Mouse (Mus musculus) adrenal gland, adult 2 months (tissue): ENCODE measurements at regions not wholly inside any gene's neighbourhood (a gene's known extent, or its start where the extent isn't known, plus 50 kb on each side); places are given as distances from the start of the nearest gene placed in this dataset.
"Not testable (repeated sequence)": the region's sequence is repeated elsewhere in the genome, so short reads cannot be mapped to it uniquely, and the experiment has no call there.

Source experiments
- DNase-seq: peaks from one replicate; pipeline ENCODE4 v3.0.0; 2021

DNA sequence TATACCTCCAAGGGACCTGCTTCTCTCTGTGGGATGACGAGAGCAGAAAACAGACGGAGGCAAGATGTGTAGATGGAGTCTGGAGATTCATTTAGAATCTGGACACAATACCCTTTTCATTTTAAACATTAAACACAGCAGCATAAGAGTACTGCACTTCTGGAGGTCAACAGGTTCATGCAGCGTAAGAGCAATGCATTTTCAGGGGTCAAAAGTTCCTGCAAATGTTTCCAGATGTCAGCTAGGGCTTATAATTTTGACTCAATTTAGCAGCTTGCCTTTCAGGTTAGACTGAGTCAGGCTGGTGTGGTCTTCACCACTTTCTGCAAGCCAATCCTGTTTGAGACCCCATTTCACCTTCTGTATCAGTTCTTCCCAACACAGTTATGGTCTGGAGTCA is 277.9 kb downstream of the Hace1 start:
- no peak for DNase-seq

DNA sequence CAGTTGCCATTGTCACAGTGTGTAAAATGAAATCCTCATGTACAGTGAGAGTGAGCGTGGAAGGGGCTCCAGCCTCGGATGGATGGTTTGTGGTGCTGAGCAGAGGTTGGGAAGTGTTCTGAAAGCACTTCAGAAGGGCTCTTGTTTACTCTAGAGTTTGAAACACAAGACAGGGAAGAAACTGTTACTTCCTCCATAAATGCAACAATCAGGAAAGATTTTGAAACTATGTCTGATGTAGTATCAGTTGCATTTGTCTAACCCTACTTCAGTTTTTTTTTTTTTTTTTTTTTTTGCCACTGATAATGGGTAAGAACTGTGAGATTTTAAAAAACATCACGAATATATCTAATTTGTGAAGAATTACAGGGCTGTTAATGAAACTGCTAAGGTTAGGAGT is 281.5 kb downstream of the Hace1 start:
- DNase-seq = no peak

DNA sequence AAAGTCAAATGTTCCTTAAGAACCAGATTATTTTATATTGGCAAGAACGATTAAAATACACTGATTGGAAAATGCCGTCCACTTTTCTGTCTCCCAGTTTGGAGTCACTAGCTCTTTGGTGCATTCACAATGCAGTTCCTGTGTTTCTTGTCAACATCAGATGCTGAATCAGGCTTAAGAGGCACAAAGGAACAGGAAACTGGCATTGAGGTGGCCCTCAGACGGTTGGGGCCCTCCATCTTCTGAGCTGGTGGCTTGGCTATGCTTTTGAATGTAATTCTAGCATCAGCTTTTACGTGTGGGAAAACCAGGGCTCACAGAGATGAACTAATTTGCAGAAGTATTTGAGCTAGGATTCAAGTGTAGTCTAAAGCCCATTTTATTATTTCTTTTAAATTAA is 282.3 kb downstream of the Hace1 start:
- DNase-seq = no peak

DNA sequence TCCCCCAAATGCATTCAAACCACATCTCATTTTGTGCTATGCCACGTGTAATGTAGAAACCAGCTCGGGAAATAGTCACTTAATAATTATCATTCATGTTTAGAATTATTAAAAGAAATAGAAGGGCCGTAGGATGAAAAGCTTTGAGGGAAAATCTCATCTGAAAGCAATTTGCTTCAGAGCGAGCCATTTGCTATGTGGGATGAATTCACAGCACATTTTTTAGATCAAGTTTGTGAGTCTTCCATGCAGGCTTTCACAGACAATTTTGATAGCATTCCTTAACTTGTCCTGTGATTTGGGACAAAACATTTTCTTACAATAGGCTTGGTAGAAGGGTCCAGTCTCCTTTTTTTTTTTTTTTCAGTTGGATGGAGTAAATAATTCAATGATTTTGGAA is 283.1 kb downstream of the Hace1 start:
- DNase-seq = no peak

DNA sequence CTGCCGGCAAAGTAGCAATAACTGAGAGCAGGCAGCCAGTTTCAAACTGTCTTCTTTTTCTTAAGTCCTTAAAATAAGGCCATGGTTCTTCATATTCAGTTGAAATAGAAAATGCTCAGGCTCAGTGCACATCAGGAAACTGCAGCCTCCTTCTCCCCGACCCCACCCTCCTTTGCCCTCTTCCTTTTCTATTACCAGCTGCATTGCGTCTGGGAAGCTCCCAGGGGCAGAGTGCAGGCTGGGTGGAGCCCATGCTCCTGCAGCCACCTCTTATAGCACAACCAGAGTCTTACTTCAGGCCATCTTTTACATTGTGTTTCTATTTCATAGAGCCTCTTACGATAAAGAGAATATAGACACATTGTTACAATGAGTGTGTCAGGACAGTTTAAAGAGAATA is 288.2 kb downstream of the Hace1 start:
- no peak for DNase-seq

DNA sequence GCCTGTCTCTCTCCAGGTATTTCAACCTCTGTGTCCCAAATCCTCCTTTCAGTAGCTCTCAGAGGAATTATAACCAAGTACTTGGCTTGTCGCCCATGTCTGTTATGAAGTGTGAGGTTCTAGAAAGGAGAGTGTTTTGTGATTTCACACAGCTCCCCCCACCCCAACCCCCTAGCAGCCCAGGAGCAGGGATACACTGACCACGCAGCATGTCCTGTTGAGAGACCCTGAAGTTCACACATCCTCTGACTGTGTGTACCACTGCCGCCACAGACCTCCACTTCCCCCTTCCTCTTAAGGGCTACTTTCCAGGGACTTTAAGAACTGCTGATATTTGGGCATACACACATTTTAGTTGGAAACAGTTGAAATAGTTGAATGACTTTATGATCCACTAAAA is 289.2 kb downstream of the Hace1 start:
- no peak for DNase-seq

DNA sequence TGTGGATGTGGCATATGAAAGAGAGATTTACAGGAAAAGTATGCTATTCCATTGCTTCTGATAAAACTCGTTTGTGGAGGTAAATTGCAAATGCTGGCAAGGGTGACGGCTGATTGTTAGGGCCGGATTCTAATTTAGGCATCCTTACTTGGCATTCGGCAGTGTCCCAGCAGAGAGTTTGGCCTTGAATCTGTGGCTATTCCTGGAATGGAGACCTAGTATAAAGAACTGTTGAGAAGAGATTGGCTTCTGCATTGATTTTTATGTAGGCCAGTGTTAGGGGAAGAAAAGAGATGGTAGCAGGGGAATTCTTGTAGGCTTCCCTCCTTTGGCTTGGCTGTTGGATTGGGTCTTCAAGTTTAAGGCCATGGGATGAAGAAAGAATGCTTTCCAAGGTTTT is 293.4 kb downstream of the Hace1 start:
- DNase-seq = no peak

DNA sequence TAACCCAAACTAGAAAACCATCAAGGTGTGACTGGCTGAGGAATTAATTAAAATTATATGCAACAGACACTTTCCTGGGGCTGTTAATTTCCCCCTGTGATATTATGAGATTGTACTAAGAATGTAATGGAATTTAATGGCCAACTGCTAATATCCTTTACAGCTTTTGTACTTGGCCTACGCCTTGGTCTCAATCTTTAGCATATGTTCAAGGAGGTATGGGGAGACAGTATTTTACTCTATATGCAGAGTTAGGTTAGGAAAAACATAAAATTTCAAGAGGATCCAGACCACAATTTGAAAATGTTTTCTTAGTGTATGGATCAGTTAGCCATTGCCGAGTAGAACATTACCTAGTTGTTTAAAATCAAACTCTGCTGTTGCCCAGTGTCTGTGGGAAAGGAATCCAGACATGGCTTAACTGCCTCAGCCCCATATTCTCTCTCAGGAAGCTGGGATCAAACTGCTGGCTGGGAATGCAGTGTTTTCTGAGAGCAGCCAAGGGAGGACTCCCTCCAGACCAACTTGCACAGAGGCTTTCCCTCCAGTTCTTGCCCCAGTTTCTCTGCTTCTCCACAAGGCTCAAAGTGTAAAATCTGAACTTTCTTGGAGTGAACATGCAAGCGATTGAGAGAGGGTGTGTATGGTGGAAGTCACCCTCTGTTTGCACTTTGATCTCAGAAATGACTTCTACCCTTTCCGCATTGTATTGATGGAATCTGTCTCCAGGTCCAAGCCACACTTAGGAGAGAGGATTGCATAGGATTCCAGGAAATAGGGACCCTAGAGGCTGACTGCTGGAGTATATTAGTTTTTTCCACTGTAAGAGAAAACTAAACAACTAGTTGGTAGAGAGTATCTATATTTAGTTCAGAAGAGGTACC is 294.6 kb downstream of the Hace1 start:
- DNase-seq = no peak

DNA sequence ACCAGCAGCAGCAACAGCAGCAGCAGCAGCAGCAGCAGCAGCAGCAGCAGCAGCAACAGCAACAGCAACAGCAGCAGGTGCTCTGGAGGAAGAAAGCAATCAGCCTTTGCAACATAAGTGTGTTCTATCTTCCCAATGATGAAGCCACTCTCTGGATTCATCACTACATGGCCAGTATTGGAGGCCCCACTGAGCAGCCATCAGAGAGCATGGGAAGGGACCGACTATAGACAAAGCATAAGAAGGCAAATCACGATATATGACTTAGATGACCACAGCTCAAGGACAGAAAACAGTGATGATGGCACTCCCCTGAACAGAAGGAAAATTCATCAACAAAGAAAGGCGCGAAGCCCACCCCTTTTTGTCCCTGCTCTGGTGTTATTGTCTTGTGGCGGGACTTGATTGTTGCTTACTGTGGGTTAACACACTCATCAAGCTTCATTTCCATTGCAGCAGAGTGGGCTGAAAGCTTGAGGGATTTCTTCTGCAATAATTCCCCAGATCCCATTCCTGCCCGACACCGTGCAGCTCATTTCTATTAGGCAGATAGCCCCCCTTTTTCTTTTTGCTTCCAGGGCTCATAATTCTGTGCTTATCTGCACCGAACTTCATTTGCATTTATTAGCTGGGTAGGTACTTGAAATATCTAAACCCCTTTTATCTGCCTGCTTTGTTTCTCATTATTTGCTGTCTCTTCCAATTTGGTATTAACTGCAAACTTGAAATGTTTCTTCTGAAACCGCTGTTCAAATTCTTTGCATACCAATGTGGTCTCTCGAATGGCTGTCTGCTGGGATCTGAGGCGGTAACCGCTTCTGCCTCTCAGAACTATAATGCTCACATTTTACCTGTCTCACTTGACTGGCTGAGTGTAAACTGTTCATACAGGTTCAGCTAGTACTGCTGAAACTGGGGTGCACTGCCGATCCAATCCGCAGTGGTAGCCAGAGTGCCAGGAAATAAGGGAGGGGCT is 296.5 kb downstream of the Hace1 start:
- DNase-seq = no peak

DNA sequence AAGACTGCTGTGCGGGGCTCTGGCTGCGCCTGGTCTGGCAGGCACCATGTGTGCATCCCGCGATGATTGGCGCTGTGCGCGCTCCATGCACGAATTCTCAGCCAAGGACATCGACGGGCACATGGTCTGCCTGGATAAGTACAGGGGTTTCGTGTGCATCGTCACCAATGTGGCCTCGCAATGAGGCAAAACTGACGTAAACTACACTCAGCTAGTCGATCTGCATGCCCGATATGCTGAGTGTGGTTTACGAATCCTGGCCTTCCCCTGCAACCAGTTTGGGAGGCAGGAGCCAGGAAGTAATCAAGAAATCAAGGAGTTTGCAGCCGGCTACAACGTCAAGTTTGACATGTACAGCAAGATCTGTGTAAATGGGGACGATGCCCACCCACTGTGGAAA is 297.7 kb downstream of the Hace1 start:
- DNase-seq = not testable (repeated sequence)

DNA sequence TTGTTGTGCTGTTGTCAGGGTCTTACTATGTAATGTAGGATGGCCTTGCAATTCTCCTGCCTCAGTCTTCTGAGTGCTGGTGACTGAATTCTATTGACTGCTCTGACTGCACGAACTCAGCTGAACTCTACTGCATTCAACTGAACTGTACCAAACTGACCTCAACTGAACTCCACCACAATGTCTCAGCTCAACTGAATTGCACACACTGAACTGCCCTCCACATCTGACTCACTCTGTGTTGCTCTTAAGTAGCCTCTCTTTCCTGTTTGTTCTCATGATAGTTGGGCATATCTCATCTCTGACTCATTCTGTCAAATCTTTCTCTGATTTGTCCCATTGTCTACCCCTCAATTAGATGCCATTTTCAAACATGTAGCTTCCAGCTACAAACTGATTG is 306.1 kb downstream of the Hace1 start:
- no peak for DNase-seq

DNA sequence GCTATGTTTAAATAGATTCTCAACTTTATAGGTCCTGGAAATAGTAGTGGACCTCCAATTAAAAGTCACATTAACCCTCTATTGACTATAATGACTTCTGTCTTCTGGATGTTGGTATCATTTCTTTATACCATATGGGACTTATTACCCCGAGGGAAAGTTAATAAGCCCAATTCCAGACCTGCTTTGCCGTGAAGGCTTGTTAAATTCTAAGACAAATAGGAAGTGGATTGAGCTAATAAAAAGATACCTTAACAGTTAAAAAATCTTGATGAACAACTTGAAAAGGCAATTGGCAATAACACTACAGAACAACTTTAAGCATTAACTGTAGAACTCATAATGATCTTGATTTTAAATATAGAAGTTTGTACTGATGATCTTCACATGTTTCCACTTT is 309.0 kb downstream of the Hace1 start:
- DNase-seq = no peak

DNA sequence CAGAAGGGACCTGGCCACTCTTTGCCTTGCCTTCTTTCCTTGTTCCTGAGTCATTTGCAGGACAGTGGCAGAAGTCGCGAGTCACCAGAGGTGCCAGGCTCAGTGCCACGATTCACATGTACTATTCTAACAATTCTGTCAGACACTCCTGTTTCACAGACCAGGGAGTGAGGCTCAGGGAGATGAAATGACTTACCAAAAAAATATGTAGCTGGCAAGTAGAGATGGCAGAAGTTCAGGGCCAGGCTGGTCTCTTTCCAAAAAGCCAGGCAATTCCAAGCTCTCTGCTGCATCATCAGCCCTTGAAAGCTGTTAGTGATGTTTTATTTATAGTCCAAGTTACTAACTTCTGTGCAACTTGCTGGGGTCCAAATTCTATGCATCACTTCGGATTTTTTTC is 311.2 kb downstream of the Hace1 start:
- peak; percentile 84 for DNase-seq

DNA sequence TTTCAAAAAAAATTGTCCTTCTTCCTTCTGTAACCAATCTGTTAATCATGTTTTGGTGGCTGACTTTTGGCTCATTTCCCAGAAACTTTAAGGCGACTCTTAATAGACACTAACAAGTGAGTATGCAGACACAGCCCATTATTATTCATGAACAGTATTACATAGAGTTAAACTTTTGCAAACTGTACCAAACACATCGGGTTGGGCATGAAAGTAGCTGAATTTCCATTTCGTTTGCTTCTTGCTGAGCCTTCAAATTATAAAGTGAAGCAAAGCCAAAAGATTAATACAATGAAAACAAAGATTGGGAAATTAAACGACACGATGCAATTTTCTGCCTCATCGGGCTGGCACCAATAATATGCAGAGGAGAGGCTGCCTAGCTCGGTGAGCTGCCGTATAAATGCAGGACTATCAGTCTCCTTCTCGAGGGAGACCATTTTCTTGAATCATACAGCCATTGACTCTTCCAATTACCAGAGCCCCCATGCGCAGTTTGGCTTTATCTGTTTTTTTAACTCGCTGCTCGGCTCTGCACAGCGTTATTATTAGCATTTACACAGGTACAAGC is 311.8 kb downstream of the Hace1 start:
- DNase-seq = peak; percentile 4

DNA sequence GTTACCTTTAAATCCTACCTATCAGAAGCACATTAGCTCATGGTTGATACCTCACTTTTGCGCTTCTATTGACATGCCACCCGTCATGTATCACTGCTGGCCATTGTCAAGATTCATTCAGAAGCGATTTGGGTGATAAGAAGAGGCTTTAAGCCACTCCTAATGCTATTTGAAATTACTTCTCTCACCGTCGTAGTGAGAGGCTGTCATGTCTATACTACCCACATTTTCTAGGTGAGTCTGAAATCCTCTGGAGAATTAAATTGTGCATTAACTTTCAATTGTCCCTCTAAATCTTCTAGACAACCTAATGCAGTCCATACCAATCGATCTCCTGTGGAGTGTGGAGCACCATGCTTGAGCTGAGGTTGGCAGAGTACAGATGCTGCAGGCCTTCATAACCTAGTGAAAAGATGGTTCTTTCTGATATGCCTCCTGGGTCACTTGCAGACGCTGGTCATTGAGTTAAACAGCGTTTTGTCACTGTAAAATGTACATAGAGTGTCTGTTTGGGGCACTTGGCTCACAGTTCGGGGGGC is 312.5 kb downstream of the Hace1 start:
- no peak for DNase-seq

DNA sequence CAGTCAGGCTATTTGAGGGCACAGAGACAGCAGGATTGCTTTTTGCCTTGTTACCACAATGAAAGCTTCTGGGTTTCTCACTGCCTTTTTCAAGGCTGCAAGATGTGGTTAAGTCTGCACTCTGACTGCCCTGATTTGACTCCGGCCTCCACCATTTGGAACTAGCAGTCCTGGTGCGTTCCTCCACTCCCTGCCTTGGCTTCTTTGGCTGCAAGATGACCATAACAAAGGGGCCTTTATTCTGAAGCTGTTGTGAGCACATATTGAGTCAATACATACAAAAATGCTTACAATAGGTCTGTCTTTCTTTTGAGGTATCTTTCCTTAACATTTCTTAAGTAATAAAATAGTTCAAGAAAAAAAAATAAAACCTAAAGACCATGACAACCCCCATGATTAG is 314.8 kb downstream of the Hace1 start:
- DNase-seq = no peak

DNA sequence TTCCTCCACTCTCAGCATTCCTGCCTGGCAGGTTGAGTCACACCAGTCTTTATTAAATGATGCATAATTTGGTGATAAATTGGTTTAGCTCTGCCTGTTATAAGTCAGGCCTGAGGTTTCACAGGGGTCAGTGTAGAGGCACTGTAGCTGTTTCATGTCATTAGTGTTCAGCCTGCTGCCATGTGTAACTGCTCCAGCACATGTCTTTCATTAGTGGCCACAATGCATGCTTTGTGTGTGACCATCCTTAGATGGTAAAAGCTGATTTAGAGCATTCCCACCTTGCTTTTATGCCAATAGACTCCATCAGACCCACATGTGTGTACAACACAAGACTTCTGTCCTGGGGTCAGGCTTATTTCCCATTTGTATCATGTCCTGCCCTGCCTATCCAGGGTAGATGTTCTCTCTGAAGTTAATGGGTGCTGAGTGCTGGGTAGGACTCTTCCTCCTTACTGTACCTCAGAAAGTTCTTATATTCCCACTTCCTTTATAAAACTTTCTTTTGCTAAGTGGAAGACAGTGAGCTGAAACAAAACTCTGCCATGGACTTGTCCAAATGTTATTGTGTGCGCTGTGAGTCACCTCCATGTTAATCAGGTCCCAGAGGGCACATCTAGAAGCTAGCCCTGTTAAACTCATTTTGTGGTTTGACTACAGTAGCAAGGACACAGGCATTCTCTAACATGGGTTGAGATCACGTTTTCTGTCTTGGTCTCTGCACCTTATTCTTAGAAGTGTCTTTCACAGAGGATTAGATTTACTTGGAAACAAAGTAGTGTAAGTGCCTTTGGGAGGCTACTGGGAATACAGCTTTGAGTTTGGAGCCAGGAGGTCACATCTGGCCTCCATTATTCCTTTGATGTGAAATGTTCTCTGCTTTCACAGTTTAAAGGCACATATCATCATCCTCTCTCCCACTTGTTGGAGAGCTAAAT is 316.5 kb downstream of the Hace1 start:
- DNase-seq = no peak

DNA sequence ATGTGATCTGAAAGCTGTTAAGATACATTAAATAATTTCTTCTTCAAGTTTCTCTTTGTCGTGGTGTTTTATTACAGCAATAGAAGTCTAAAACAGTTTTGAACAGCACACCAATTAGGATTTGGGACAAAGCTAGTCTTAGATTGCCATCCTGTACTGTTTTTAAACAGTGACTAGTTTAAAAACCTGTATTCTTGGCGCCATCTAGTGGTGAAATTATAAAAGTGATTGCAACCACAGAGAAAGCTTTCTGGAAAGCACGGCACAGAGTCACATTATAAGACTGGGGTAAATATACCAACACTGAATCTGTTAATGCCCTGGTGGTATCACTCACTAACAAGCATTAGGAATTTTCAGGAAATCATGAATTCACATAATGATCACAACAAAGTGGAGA is 339.3 kb downstream of the Hace1 start:
- DNase-seq = no peak

DNA sequence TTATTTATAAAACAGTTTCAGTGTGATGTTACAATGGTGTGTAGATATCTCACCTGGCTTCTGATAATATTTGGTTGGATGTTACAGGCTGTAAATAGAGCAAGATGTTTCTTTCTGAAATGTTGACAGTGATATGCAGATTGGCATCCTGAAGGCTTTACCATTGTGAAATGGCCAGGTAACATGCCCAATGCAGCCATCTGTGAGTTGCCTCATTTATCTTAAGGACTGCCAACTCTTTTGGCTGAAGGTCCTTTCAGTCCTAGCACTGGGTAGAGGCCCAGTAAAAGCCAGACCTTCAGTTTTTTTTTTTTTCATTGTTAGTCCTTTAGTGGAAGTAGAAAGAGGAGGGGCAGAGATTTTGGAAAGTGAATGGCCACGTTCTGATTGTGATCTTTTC is 348.1 kb downstream of the Hace1 start:
- no peak for DNase-seq

DNA sequence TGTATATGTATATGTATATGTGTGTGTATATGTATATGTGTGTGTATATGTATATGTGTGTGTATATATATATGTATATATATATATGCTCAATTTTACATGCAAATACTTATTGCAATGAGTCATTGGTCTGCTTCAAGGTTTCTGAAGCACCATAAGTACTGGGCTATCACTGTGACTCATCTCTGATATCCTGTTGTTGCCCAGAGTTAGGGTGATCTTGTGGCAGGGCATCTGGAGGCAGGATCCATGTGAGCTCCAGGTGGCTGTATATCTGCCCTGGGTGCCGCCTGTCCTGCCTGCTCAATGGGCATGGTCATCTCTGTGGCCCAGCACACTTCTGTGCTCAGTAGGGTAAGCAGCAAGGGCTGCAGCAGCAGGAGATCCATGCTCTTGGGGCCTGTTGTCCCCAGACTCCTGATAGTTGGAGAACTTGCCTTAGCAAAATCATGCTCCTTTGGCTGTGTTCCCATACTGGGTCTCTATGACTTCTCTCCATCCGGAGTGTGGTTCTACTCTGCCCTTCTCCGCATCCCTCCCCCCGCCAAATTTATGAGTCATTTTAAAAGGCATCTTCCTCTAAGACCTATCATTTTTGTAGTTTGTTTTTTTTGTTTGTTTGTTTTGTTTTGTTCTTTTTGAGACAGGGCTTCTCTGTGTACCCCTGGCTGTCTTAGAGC is 356.1 kb downstream of the Hace1 start:
- DNase-seq = no peak

DNA sequence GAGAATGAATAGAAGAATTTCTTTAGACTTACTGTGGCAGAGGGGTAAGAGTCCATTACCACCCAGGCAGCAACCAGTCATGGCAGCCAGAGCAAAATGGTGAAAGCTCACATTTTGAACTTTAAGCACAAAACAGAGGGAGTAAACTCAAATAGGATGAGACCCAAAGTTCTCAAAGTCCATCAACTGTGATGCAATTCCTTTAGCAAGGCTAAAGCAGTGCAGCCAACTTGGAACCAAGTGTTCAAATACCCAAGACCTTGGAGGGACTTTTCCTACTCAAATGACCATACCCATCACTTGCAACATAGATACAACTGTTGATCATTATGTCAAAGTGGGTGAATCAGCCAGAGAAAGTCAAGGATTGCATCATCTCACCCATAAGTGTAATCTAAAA is 380.1 kb downstream of the Hace1 start:
- DNase-seq = peak; percentile 49
